Mouse (Mus musculus): ENCODE data around the gene Tkt.

Tkt gene

DNA sequence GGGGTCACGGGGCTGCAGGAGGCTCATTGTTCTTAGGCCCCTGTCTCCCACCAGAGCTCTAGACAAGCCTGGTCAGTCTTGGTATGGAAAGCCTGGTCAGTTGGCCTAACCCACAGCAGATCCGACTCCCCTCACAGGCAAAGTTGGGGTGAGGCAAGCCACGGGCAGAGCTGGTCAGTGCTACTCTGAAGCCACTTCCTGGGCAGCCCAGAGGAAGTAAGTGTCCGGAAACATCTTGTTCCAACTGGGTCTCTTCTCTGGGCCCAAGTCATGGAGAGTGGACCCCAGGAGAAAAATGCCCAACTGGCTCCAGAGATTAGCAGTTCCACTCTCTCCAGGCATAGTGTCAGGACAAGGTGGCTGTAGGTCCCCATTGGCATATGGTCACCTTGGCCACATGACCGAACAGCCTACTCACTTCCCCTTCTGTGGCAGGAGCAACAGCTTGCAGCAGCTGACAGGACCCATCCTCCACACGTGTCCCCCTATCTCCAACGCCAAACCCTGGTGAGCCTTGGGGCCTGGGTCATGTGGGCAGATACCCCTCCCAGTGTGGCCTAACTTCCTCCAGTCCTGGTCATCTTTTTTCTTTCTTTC lies 71.9 kb downstream of the Tkt start:
- DNase-seq (ENCODE audit: low spot score in 2 of 2): peak in 1 of 2 experiments; percentile 32

- no peak for DNase-seq (ENCODE audit: low spot score in 2 of 2)
Observed at GRCm38 (mm10) chr14:30622130-30622529, 74.0 kb downstream of the Tkt start.

- DNase-seq (ENCODE audit: low spot score in 2 of 2): no peak
Observed at GRCm38 (mm10) chr14:30622556-30622955, 74.4 kb downstream of the Tkt start.
